Mouse (Mus musculus): ENCODE measurements around the gene Slc22a3. TPM values are rescaled to one million over a fixed set of nuclear protein-coding genes. Genes with fewer than 3 reads are reported as not detected.

The Slc22a3 gene
- polyA plus RNA-seq, 1 experiment from 2014 or later = not detected

GRCm38 (mm10) chr17:12505708-12506107 is 1.8 kb downstream of the Slc22a3 start:
- no peak for DNase-seq (ENCODE audit: low spot score)
- H3K27ac ChIP-seq = no peak overlapping the region
- no peaks in the 10 kb centered on the region for H3K36me3 ChIP-seq
- peaks cover 12% of the 10 kb centered on the region for H3K4me1 ChIP-seq
- H3K9me3 ChIP-seq (replicated peaks) = no peaks in the 10 kb centered on the region
- no peak overlapping the region for H3K4me3 ChIP-seq
- WGBS = 77% methylated on average over 6 of the region's 6 CpGs
- H3K27me3 ChIP-seq (ENCODE audit: low read depth, poor library complexity, severe bottlenecking) = peaks cover 74% of the 10 kb centered on the region

- peaks cover 14% of the 10 kb centered on the region for H3K27me3 ChIP-seq (ENCODE audit: low read depth, poor library complexity, severe bottlenecking)
- 86% methylated on average over 8 of the region's 8 CpGs for WGBS
- no peak overlapping the region for H3K27ac ChIP-seq
- H3K36me3 ChIP-seq = no peaks in the 10 kb centered on the region
- peaks cover 4% of the 10 kb centered on the region; the same call in 1 of the 2 replicates for H3K4me1 ChIP-seq
- H3K4me3 ChIP-seq = no peak overlapping the region
- DNase-seq (ENCODE audit: low spot score) = no peak
- no peaks in the 10 kb centered on the region for H3K9me3 ChIP-seq (replicated peaks)
Observed at GRCm38 (mm10) chr17:12499426-12499825, 8.1 kb downstream of the Slc22a3 start.

GRCm38 (mm10) chr17:12495558-12495957 is 11.9 kb downstream of the Slc22a3 start:
- DNase-seq (ENCODE audit: low spot score) = no peak
- Histone ChIP-seq H3K27me3 (ENCODE audit: low read depth, poor library complexity, severe bottlenecking) (no peaks in the 10 kb centered on the region), H3K27ac (no peak overlapping the region), H3K9me3 (replicated peaks) (no peaks in the 10 kb centered on the region), H3K4me3 (no peak overlapping the region), H3K36me3 (no peaks in the 10 kb centered on the region), H3K4me1 (peaks cover 4% of the 10 kb centered on the region; the same call in 1 of the 2 replicates)
- 64% methylated on average over 3 of the region's 3 CpGs for WGBS

- Histone ChIP-seq H3K36me3 (no peaks in the 10 kb centered on the region), H3K4me3 (no peak overlapping the region), H3K9me3 (replicated peaks) (no peaks in the 10 kb centered on the region), H3K4me1 (peaks cover 4% of the 10 kb centered on the region; the same call in 1 of the 2 replicates), H3K27me3 (ENCODE audit: low read depth, poor library complexity, severe bottlenecking) (no peaks in the 10 kb centered on the region), H3K27ac (no peak overlapping the region)
- WGBS = 87% methylated on average over 12 of the region's 12 CpGs
- DNase-seq (ENCODE audit: low spot score) = no peak
Observed at GRCm38 (mm10) chr17:12491591-12491990, 15.9 kb downstream of the Slc22a3 start.

GRCm38 (mm10) chr17:12489888-12490287 is 17.6 kb downstream of the Slc22a3 start:
- 89% methylated on average over 5 of the region's 5 CpGs for whole genome bisulfite sequencing
- no peak overlapping the region for H3K27ac ChIP-seq
- H3K4me1 ChIP-seq = no peaks in the 10 kb centered on the region
- no peaks in the 10 kb centered on the region for H3K36me3 ChIP-seq
- no peak for DNase-seq (ENCODE audit: low spot score)
- H3K4me3 ChIP-seq = no peak overlapping the region
- H3K27me3 ChIP-seq (ENCODE audit: low read depth, poor library complexity, severe bottlenecking) = no peaks in the 10 kb centered on the region
- H3K9me3 ChIP-seq (replicated peaks) = no peaks in the 10 kb centered on the region

- Histone ChIP-seq H3K36me3 (no peaks in the 10 kb centered on the region), H3K27ac (no peak overlapping the region), H3K4me3 (no peak overlapping the region), H3K27me3 (ENCODE audit: low read depth, poor library complexity, severe bottlenecking) (no peaks in the 10 kb centered on the region), H3K9me3 (replicated peaks) (no peaks in the 10 kb centered on the region), H3K4me1 (no peaks in the 10 kb centered on the region)
- DNase-seq (ENCODE audit: low spot score) = no peak
- WGBS = 90% methylated on average over 3 of the region's 3 CpGs
Observed at GRCm38 (mm10) chr17:12485657-12486056, 21.8 kb downstream of the Slc22a3 start.

GRCm38 (mm10) chr17:12479416-12479815 is 28.1 kb downstream of the Slc22a3 start:
- H3K4me3 ChIP-seq = no peak overlapping the region
- H3K9me3 ChIP-seq (replicated peaks) = no peaks in the 10 kb centered on the region
- H3K4me1 ChIP-seq = no peaks in the 10 kb centered on the region
- 51% methylated on average over 2 of the region's 2 CpGs for WGBS
- no peaks in the 10 kb centered on the region for H3K27me3 ChIP-seq (ENCODE audit: low read depth, poor library complexity, severe bottlenecking)
- no peak overlapping the region for H3K27ac ChIP-seq
- no peak for DNase-seq (ENCODE audit: low spot score)
- H3K36me3 ChIP-seq = no peaks in the 10 kb centered on the region

GRCm38 (mm10) chr17:12474509-12475083 is 32.9 kb downstream of the Slc22a3 start:
- WGBS = 80% methylated on average over 3 of the region's 3 CpGs
- H3K4me3 ChIP-seq = no peak overlapping the region
- no peak for DNase-seq (ENCODE audit: low spot score)
- H3K9me3 ChIP-seq (replicated peaks) = no peaks in the 10 kb centered on the region
- H3K36me3 ChIP-seq = no peaks in the 10 kb centered on the region
- H3K27me3 ChIP-seq (ENCODE audit: low read depth, poor library complexity, severe bottlenecking) = no peaks in the 10 kb centered on the region
- no peak overlapping the region for H3K27ac ChIP-seq
- H3K4me1 ChIP-seq = no peaks in the 10 kb centered on the region

- no peaks in the 10 kb centered on the region for H3K9me3 ChIP-seq (replicated peaks)
- no peak overlapping the region for H3K4me3 ChIP-seq
- no peak overlapping the region for H3K27ac ChIP-seq
- H3K4me1 ChIP-seq = no peaks in the 10 kb centered on the region; the same call in 1 of the 2 replicates
- H3K27me3 ChIP-seq (ENCODE audit: low read depth, poor library complexity, severe bottlenecking) = no peaks in the 10 kb centered on the region
- DNase-seq (ENCODE audit: low spot score) = no peak
- H3K36me3 ChIP-seq = no peaks in the 10 kb centered on the region
Observed at GRCm38 (mm10) chr17:12472547-12472946, 35.0 kb downstream of the Slc22a3 start.

GRCm38 (mm10) chr17:12468745-12469144 is 38.8 kb downstream of the Slc22a3 start:
- H3K9me3 ChIP-seq (replicated peaks) = no peaks in the 10 kb centered on the region
- no peak for DNase-seq (ENCODE audit: low spot score)
- no peaks in the 10 kb centered on the region; the same call in 1 of the 2 replicates for H3K4me1 ChIP-seq
- WGBS = 80% methylated on average over 5 of the region's 5 CpGs
- no peaks in the 10 kb centered on the region for H3K36me3 ChIP-seq
- no peak overlapping the region for H3K27ac ChIP-seq
- peaks cover 4% of the 10 kb centered on the region; the same call in 1 of the 2 replicates for H3K27me3 ChIP-seq (ENCODE audit: low read depth, poor library complexity, severe bottlenecking)
- no peak overlapping the region for H3K4me3 ChIP-seq

- Histone ChIP-seq H3K27ac (no peak overlapping the region), H3K4me1 (no peaks in the 10 kb centered on the region; the same call in 1 of the 2 replicates), H3K4me3 (no peak overlapping the region), H3K9me3 (replicated peaks) (no peaks in the 10 kb centered on the region), H3K27me3 (ENCODE audit: low read depth, poor library complexity, severe bottlenecking) (peaks cover 4% of the 10 kb centered on the region; the same call in 1 of the 2 replicates), H3K36me3 (no peaks in the 10 kb centered on the region)
- no peak for DNase-seq (ENCODE audit: low spot score)
- WGBS = 79% methylated on average over 3 of the region's 3 CpGs
Observed at GRCm38 (mm10) chr17:12467642-12468041, 39.9 kb downstream of the Slc22a3 start.

GRCm38 (mm10) chr17:12466501-12467000 is 41.0 kb downstream of the Slc22a3 start:
- no peaks in the 10 kb centered on the region for H3K36me3 ChIP-seq
- no peaks in the 10 kb centered on the region; the same call in 1 of the 2 replicates for H3K4me1 ChIP-seq
- 80% methylated on average over 4 of the region's 4 CpGs for WGBS
- H3K9me3 ChIP-seq (replicated peaks) = no peaks in the 10 kb centered on the region
- no peak for DNase-seq (ENCODE audit: low spot score)
- H3K4me3 ChIP-seq = no peak overlapping the region
- H3K27me3 ChIP-seq (ENCODE audit: low read depth, poor library complexity, severe bottlenecking) = peaks cover 4% of the 10 kb centered on the region; the same call in 1 of the 2 replicates
- H3K27ac ChIP-seq = no peak overlapping the region

GRCm38 (mm10) chr17:12461168-12461567 is 46.3 kb downstream of the Slc22a3 start:
- Histone ChIP-seq H3K27ac (no peak overlapping the region), H3K9me3 (replicated peaks) (no peaks in the 10 kb centered on the region), H3K27me3 (ENCODE audit: low read depth, poor library complexity, severe bottlenecking) (peaks cover 4% of the 10 kb centered on the region; the same call in 1 of the 2 replicates), H3K4me3 (no peak overlapping the region), H3K4me1 (no peaks in the 10 kb centered on the region), H3K36me3 (no peaks in the 10 kb centered on the region)
- DNase-seq (ENCODE audit: low spot score) = no peak

Data from limb, embryonic 10.5 days (tissue).